Mouse (Mus musculus) WW6 (cell line): ENCODE measurements around the gene Hdgfl3.

ENCODE experiments used
- DNase-seq: peaks from one replicate; pipeline ENCODE4 v3.0.0-alpha.2; 2013; ENCODE audit warnings: low read depth, low spot score

Hdgfl3 gene

GRCm38 (mm10) chr7:81899361-81899760 lies 34.9 kb downstream of the Hdgfl3 start:
- peak; percentile 33 for DNase-seq

GRCm38 (mm10) chr7:81885128-81885527 lies 49.1 kb downstream of the Hdgfl3 start:
- no peak for DNase-seq

GRCm38 (mm10) chr7:81881600-81881999 lies 52.7 kb downstream of the Hdgfl3 start:
- DNase-seq: no peak

GRCm38 (mm10) chr7:81880797-81881196 lies 53.5 kb downstream of the Hdgfl3 start:
- no peak for DNase-seq

GRCm38 (mm10) chr7:81880286-81880685 lies 54.0 kb downstream of the Hdgfl3 start:
- no peak for DNase-seq

GRCm38 (mm10) chr7:81875372-81875771 lies 58.9 kb downstream of the Hdgfl3 start:
- no peak for DNase-seq

- DNase-seq: no peak
Observed at GRCm38 (mm10) chr7:81874636-81875035, 59.6 kb downstream of the Hdgfl3 start.

- DNase-seq: no peak
Observed at GRCm38 (mm10) chr7:81873807-81874206, 60.5 kb downstream of the Hdgfl3 start.

- DNase-seq: no peak
Observed at GRCm38 (mm10) chr7:81872493-81873013, 61.7 kb downstream of the Hdgfl3 start.

GRCm38 (mm10) chr7:81868158-81868557 lies 66.1 kb downstream of the Hdgfl3 start:
- peak; percentile 60 for DNase-seq

- no peak for DNase-seq
Observed at GRCm38 (mm10) chr7:81867231-81867930, 66.9 kb downstream of the Hdgfl3 start.

- no peak for DNase-seq
Observed at GRCm38 (mm10) chr7:81865937-81866336, 68.3 kb downstream of the Hdgfl3 start.

- DNase-seq: no peak
Observed at GRCm38 (mm10) chr7:81864552-81864951, 69.7 kb downstream of the Hdgfl3 start.

GRCm38 (mm10) chr7:81862587-81863583 lies 71.4 kb downstream of the Hdgfl3 start:
- DNase-seq: no peak

- no peak for DNase-seq
Observed at GRCm38 (mm10) chr7:81861921-81862320, 72.4 kb downstream of the Hdgfl3 start.

- no peak for DNase-seq
Observed at GRCm38 (mm10) chr7:81861461-81861860, 72.8 kb downstream of the Hdgfl3 start.

GRCm38 (mm10) chr7:81860996-81861395 lies 73.3 kb downstream of the Hdgfl3 start:
- no peak for DNase-seq

- no peak for DNase-seq
Observed at GRCm38 (mm10) chr7:81860071-81860470, 74.2 kb downstream of the Hdgfl3 start.

GRCm38 (mm10) chr7:81858968-81859721 lies 75.1 kb downstream of the Hdgfl3 start, which contains the start of gene Tm6sf1:
Gene Tm6sf1, plus strand, starts transcription at chr7:81859001.
- DNase-seq: no peak

GRCm38 (mm10) chr7:81858236-81858635 lies 76.0 kb downstream of the Hdgfl3 start:
- DNase-seq: no peak

GRCm38 (mm10) chr7:81856221-81856620 lies 78.1 kb downstream of the Hdgfl3 start:
- no peak for DNase-seq
